Mouse (Mus musculus) erythroblast, embryonic 14.5 days (primary cell): ENCODE data around the gene Usp49.

Experiments
- GATA1 ChIP-seq: IDR thresholded peaks from 2 replicates; pipeline ENCODE4 v1.6.1; 2012; ENCODE audit warnings: low read length, inconsistent platforms, mixed read lengths
- TAL1 ChIP-seq: IDR thresholded peaks from 3 replicates; pipeline ENCODE4 v1.6.1; 2012; ENCODE audit warnings: low read length, inconsistent platforms, mixed read lengths

DNA sequence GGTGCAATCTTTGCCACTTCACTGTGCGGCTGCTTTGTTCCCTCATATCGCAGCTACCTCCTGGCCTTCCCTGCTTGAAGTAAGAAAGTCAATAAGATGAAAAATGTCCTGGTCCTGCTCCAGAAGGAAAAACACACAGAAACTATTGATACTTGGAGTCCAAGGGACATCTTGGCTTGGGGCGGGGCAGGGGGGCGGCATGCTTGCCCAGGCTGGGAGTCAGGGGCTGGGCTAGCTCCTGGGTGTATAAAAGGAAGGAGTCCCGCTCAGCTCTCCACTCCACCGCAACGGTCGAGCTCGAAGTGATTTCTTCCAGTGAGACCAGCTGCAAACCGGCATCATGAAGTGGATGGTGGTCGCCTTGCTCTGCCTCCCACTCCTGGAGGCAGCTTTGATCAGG lies 96.1 kb downstream of the Usp49 start, which contains the start of gene Pgc:
- no peak for TF ChIP-seq TAL1
- no peak for TF ChIP-seq GATA1
